Mouse (Mus musculus): Measurements from ENCODE around the gene Xpo4. TPM values are rescaled to one million over a fixed set of nuclear protein-coding genes. Genes with fewer than 3 reads are reported as not detected.

The Xpo4 gene
- polyA plus RNA-seq, 1 experiment from 2014 or later = 13.1 TPM

DNA sequence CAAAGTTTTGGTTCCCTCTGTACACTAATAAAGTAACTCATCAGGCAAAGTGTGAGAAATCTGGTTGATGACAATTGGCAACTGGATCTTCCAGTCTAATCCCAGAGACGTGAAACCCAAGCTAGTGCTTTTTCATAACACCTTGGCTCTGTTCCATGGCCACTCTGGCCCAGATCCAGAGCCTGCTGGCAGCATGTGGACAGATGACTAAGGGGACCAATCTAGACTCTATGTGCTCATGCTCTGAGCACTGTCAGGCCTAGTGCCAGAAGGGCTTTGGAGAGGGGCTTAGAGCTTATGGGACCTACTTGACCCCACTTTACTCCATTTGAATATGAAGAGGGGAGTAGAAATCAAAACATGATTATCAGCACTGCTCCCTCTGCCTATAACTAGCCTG, 57.7 kb downstream of the Xpo4 start:
- H3K4me2 ChIP-seq (ENCODE audit: low read length) = no peak overlapping the region
- no peaks in the 10 kb centered on the region for H3K9me3 ChIP-seq (ENCODE audit: control insufficient read depth, low read length)
- no peak overlapping the region for H3K27ac ChIP-seq (ENCODE audit: low read length)
- peaks cover 8% of the 10 kb centered on the region for H3K36me3 ChIP-seq (ENCODE audit: control insufficient read depth, insufficient read depth)
- peaks cover 21% of the 10 kb centered on the region for H3K4me1 ChIP-seq (replicated peaks; ENCODE audit: control insufficient read depth, insufficient read depth, low read length)
- ATAC-seq = peak; percentile 87
- 10% methylated on average over 1 of the region's 1 CpGs for WGBS
- H3K27me3 ChIP-seq (replicated peaks; ENCODE audit: control insufficient read depth, insufficient read depth, low read length) = no peaks in the 10 kb centered on the region
- H3K9ac ChIP-seq (replicated peaks; ENCODE audit: low read depth, low read length) = no peak overlapping the region
- H3K4me3 ChIP-seq (replicated peaks; ENCODE audit: low read length) = no peak overlapping the region

GRCm38 (mm10) chr14:57606663-57607365, 58.4 kb downstream of the Xpo4 start:
- peak; percentile 62 for ATAC-seq
- Histone ChIP-seq H3K4me3 (replicated peaks; ENCODE audit: low read length) (no peak overlapping the region), H3K4me2 (ENCODE audit: low read length) (no peak overlapping the region), H3K27me3 (replicated peaks; ENCODE audit: control insufficient read depth, insufficient read depth, low read length) (no peaks in the 10 kb centered on the region), H3K36me3 (ENCODE audit: control insufficient read depth, insufficient read depth) (peaks cover 10% of the 10 kb centered on the region), H3K27ac (ENCODE audit: low read length) (no peak overlapping the region), H3K9me3 (ENCODE audit: control insufficient read depth, low read length) (no peaks in the 10 kb centered on the region), H3K4me1 (replicated peaks; ENCODE audit: control insufficient read depth, insufficient read depth, low read length) (peaks cover 21% of the 10 kb centered on the region), H3K9ac (replicated peaks; ENCODE audit: low read depth, low read length) (no peak overlapping the region)
- WGBS = 46% methylated on average over 8 of the region's 8 CpGs

- no peaks in the 10 kb centered on the region for H3K9me3 ChIP-seq (ENCODE audit: control insufficient read depth, low read length)
These were observed 72.0 kb downstream of the Xpo4 start for GRCm38 (mm10) chr14:57593279-57593678.

DNA sequence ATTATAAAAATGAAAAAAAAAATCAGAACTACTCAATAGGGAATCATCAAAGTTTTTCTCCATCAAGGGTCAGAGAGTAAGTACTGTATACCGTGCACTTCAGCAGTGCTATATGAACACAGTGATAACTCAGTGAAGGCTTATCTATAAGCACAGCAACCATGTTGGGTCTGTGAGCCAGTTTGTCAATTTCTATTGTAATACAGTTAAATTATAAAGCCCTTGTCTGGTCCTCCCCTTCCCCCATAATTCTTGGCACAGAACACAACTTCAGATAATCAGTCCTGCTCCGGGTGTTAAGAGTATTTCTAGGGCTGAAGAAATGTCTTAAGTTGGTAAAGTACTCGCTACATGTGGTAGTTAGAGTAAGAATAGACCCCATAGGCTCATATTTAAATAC, 73.4 kb downstream of the Xpo4 start:
- WGBS = 94% methylated on average over 3 of the region's 3 CpGs
- ATAC-seq = no peak
- peaks cover 14% of the 10 kb centered on the region for H3K36me3 ChIP-seq (ENCODE audit: control insufficient read depth, insufficient read depth)
- H3K9me3 ChIP-seq (ENCODE audit: control insufficient read depth, low read length) = no peaks in the 10 kb centered on the region
- no peak overlapping the region for H3K9ac ChIP-seq (replicated peaks; ENCODE audit: low read depth, low read length)
- H3K27me3 ChIP-seq (replicated peaks; ENCODE audit: control insufficient read depth, insufficient read depth, low read length) = no peaks in the 10 kb centered on the region
- H3K4me1 ChIP-seq (replicated peaks; ENCODE audit: control insufficient read depth, insufficient read depth, low read length) = no peaks in the 10 kb centered on the region
- no peak overlapping the region for H3K4me3 ChIP-seq (replicated peaks; ENCODE audit: low read length)
- H3K4me2 ChIP-seq (ENCODE audit: low read length) = no peak overlapping the region
- H3K27ac ChIP-seq (ENCODE audit: low read length) = no peak overlapping the region

More at GRCm38 (mm10) chr14:57593279-57593678, 72.0 kb downstream of the Xpo4 start:
- ATAC-seq = no peak
- WGBS = 92% methylated on average over 5 of the region's 5 CpGs
- Histone ChIP-seq H3K4me1 (replicated peaks; ENCODE audit: control insufficient read depth, insufficient read depth, low read length) (no peaks in the 10 kb centered on the region), H3K4me3 (replicated peaks; ENCODE audit: low read length) (no peak overlapping the region), H3K27ac (ENCODE audit: low read length) (no peak overlapping the region), H3K27me3 (replicated peaks; ENCODE audit: control insufficient read depth, insufficient read depth, low read length) (no peaks in the 10 kb centered on the region), H3K4me2 (ENCODE audit: low read length) (no peak overlapping the region), H3K36me3 (ENCODE audit: control insufficient read depth, insufficient read depth) (peaks cover 14% of the 10 kb centered on the region), H3K9ac (replicated peaks; ENCODE audit: low read depth, low read length) (no peak overlapping the region)

DNA sequence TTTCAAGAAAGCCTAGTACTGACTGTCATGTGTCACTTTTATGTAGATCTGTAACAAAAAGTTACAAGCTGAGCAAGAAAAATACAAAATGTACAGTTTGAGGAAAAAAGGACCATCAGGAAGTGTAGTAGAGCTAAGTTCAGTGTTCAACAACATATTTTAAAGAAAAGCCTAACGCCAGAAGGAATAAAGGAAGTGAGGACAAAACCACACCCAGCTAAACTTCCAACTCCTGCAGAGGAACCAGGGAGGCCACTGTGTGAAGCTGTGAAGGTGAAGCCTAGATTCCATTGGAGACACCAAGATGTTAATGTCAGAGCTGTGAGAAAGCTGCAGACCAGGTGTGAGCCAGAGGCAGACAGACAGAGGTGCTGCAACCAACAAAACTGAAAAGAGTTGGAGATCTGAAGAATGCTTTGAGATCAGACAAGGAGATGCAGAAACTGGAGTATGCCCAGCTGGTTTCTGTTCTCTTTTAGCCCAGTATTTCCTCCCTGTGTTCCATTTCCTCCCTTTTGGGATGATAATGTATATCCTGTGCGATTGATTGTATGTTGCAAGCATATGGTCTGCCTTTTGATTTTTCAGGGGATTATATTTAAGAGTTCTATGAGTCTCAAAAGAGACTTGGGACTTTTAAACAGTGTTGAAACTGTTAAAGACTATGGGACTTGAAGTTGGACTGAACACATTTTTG, 88.7 kb downstream of the Xpo4 start:
- Histone ChIP-seq H3K27ac (ENCODE audit: low read length) (no peak overlapping the region), H3K27me3 (replicated peaks; ENCODE audit: control insufficient read depth, insufficient read depth, low read length) (no peaks in the 10 kb centered on the region), H3K9me3 (ENCODE audit: control insufficient read depth, low read length) (no peaks in the 10 kb centered on the region), H3K4me3 (replicated peaks; ENCODE audit: low read length) (no peak overlapping the region), H3K4me2 (ENCODE audit: low read length) (no peak overlapping the region), H3K36me3 (ENCODE audit: control insufficient read depth, insufficient read depth) (no peaks in the 10 kb centered on the region), H3K4me1 (replicated peaks; ENCODE audit: control insufficient read depth, insufficient read depth, low read length) (no peaks in the 10 kb centered on the region), H3K9ac (replicated peaks; ENCODE audit: low read depth, low read length) (no peak overlapping the region)
- WGBS = 95% methylated on average over 2 of the region's 2 CpGs
- no peak for ATAC-seq

DNA sequence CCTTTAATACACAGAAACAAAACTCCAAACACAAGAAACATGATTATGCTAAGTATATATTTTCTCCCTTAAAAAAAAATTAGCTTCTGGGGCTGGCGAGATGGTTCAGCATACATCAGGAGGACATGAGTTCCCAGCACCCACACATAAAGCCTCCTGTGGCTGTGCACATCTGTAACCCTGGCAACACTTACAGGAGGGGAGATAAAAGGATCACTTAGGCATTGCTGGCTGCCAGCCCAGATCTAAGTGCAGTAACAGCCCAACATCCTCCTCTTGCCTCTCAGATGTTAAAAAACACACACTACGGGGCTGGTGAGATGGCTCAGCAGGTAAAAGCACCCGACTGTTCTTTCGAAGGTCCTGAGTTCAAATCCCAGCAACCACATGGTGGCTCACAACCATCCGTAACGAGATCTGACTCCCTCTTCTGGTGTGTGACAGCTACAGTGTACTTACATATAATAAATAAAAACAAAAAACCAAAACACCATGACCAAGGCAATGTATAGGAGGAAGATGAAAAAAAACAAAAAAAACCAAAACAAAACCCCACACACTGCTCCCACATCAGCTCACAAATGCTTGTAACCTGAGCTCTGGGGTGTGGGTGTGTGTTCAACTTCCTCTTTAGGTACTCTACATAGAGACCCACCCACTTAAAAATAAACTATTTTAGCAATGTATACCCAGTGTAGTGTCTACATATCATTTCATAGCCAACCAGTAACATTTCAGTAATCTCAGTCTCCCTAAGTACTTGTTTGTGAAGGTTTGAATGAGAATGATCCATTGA, 90.2 kb downstream of the Xpo4 start:
- ATAC-seq = no peak
- 87% methylated on average over 6 of the region's 6 CpGs for WGBS
- H3K4me1 ChIP-seq (replicated peaks; ENCODE audit: control insufficient read depth, insufficient read depth, low read length) = peaks cover 6% of the 10 kb centered on the region; the same call in 1 of the 2 replicates
- H3K9ac ChIP-seq (replicated peaks; ENCODE audit: low read depth, low read length) = no peak overlapping the region
- no peak overlapping the region for H3K4me2 ChIP-seq (ENCODE audit: low read length)
- H3K27me3 ChIP-seq (replicated peaks; ENCODE audit: control insufficient read depth, insufficient read depth, low read length) = no peaks in the 10 kb centered on the region
- no peaks in the 10 kb centered on the region for H3K9me3 ChIP-seq (ENCODE audit: control insufficient read depth, low read length)
- H3K4me3 ChIP-seq (replicated peaks; ENCODE audit: low read length) = no peak overlapping the region
- no peaks in the 10 kb centered on the region for H3K36me3 ChIP-seq (ENCODE audit: control insufficient read depth, insufficient read depth)
- H3K27ac ChIP-seq (ENCODE audit: low read length) = no peak overlapping the region

GRCm38 (mm10) chr14:57571155-57572133, 93.8 kb downstream of the Xpo4 start, which contains the start of gene Eef1akmt1:
TSS of gene Eef1akmt1 (minus strand) at chr14:57571612.
- Histone ChIP-seq H3K4me2 (ENCODE audit: low read length) (peak within 1 kb of the TSS; percentile 62), H3K27ac (ENCODE audit: low read length) (peak within 1 kb of the TSS; percentile 64), H3K4me3 (replicated peaks; ENCODE audit: low read length) (peak within 1 kb of the TSS; percentile 77), H3K4me1 (replicated peaks; ENCODE audit: control insufficient read depth, insufficient read depth, low read length) (peaks cover 6% of the 10 kb centered on the region; the same call in 1 of the 2 replicates), H3K27me3 (replicated peaks; ENCODE audit: control insufficient read depth, insufficient read depth, low read length) (no peaks in the 10 kb centered on the region), H3K9ac (replicated peaks; ENCODE audit: low read depth, low read length) (peak within 1 kb of the TSS; percentile 82), H3K9me3 (ENCODE audit: control insufficient read depth, low read length) (no peaks in the 10 kb centered on the region), H3K36me3 (ENCODE audit: control insufficient read depth, insufficient read depth) (no peaks in the 10 kb centered on the region)
- 10% methylated on average over 35 of the region's 35 CpGs for whole genome bisulfite sequencing
- peak; percentile 100 for ATAC-seq

DNA sequence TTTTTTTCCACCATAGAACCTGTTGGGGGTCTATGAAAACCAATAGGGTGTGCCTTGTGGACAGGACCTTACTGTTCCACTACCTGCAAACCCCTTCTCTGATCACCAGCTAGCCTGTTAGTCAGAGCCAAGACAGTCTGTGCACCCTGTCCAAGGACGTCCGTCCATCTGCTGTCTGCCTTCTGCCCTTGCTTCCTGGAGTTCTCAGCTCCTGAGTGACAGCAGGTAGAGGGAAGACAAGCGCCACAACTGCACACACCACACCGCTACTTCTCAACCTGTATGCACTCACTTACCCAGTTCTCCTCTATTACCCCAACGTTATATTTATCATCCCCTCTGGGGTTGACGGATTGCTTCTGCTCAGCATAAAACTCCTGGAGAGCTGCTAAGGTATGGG, 99.6 kb downstream of the Xpo4 start:
- WGBS = 89% methylated on average over 6 of the region's 6 CpGs

More for the DNA sequence above, 99.6 kb downstream of the Xpo4 start:
- no peak for ATAC-seq
- H3K27me3 ChIP-seq (replicated peaks; ENCODE audit: control insufficient read depth, insufficient read depth, low read length) = no peaks in the 10 kb centered on the region
- no peaks in the 10 kb centered on the region for H3K9me3 ChIP-seq (ENCODE audit: control insufficient read depth, low read length)
- no peak overlapping the region for H3K27ac ChIP-seq (ENCODE audit: low read length)
- no peak overlapping the region for H3K4me2 ChIP-seq (ENCODE audit: low read length)
- H3K36me3 ChIP-seq (ENCODE audit: control insufficient read depth, insufficient read depth) = no peaks in the 10 kb centered on the region
- H3K4me3 ChIP-seq (replicated peaks; ENCODE audit: low read length) = no peak overlapping the region
- no peak overlapping the region for H3K9ac ChIP-seq (replicated peaks; ENCODE audit: low read depth, low read length)
- H3K4me1 ChIP-seq (replicated peaks; ENCODE audit: control insufficient read depth, insufficient read depth, low read length) = peaks cover 2% of the 10 kb centered on the region; the same call in 1 of the 2 replicates
